Comparison of ENCODE assay signal across 27 mouse cellular contexts in genomic region chr5:145118005-145118404, GRCm38 (mm10). TPM values are rescaled to one million over a fixed set of nuclear protein-coding genes. Genes with fewer than 3 reads are reported as not detected.
DNase-seq lines count a peak whose midpoint lies in the region; ATAC-seq and TF ChIP-seq lines count a peak whose summit lies in the region.
"Had no signal": no experiment of that assay in that cellular context is flagged by ENCODE, and none has a peak within 500 bp of the region (broad histone marks: within the 10 kb centered on the region; RNA-seq: fewer than 3 reads in every experiment).

No protein-coding gene starts in this region.

- 54% methylated on average over 6 of the region's 6 CpGs for WGBS in heart, embryonic 10.5 days
- 38% methylated on average over 6 of the region's 6 CpGs for WGBS in kidney, embryonic 14.5 days
- 33% methylated on average over 6 of the region's 6 CpGs for WGBS in kidney, postnatal 0 days

- no peak overlapping the region for H3K27ac ChIP-seq in heart, embryonic 10.5 days
- no peak overlapping the region for H3K27ac ChIP-seq in kidney, embryonic 14.5 days (ENCODE audit: low read depth, low read length)
- no peak overlapping the region for H3K27ac ChIP-seq in kidney, postnatal 0 days
- H3K27ac ChIP-seq: embryonic facial prominence, embryonic 10.5 days; hindbrain, embryonic 15.5 days; limb, embryonic 13.5 days; liver, embryonic 13.5 days; lung, embryonic 15.5 days; midbrain, embryonic 10.5 days had no signal

- no peak overlapping the region for H3K4me3 ChIP-seq in heart, embryonic 10.5 days
- H3K4me3 ChIP-seq in kidney, embryonic 14.5 days (ENCODE audit: low read length): no peak overlapping the region
- no peak overlapping the region for H3K4me3 ChIP-seq in kidney, postnatal 0 days (replicated peaks; ENCODE audit: low read depth, low read length)
- H3K4me3 ChIP-seq: embryonic facial prominence, embryonic 10.5 days; hindbrain, embryonic 15.5 days; limb, embryonic 13.5 days; liver, embryonic 13.5 days; lung, embryonic 15.5 days; midbrain, embryonic 10.5 days had no signal

- no peak for TF ChIP-seq CTCF in kidney, postnatal 0 days (IDR thresholded peaks at IDR 0.05; ENCODE audit: low read depth)

- H3K36me3 ChIP-seq in heart, embryonic 10.5 days: peaks cover 19% of the 10 kb centered on the region
- peaks cover 5% of the 10 kb centered on the region; the same call in 1 of the 2 replicates for H3K36me3 ChIP-seq in kidney, embryonic 14.5 days (ENCODE audit: control insufficient read depth, insufficient read depth, low read length)
- 0 out of 2 replicates have a peak, but pooled peaks cover 1% of the 10 kb centered on the region for H3K36me3 ChIP-seq in kidney, postnatal 0 days (ENCODE audit: insufficient read depth, low read length)
- H3K36me3 ChIP-seq: hindbrain, embryonic 15.5 days had no signal

- DNase-seq in heart, adult 11 months: peak; percentile 94
- DNase-seq in heart, embryonic 10.5 days (ENCODE audit: low spot score): no peak
- peak; percentile 28 for DNase-seq in kidney, adult 9 months
- DNase-seq in kidney, postnatal 0 days (ENCODE audit: low spot score): peak; percentile 19
- DNase-seq in kidney, postnatal 36 days: peak; percentile 46 to 58
- DNase-seq in left cerebral cortex, adult 11 months (ENCODE audit: low spot score): no peak
- DNase-seq: cerebellum, adult 9-10 months; gastrocnemius, postnatal 10 days; heart, postnatal 10 days; liver, embryonic 13.5 days; right cerebral cortex, postnatal 4 days; thymus, adult 2 months had no signal

- peaks cover 35% of the 10 kb centered on the region for H3K4me1 ChIP-seq in heart, embryonic 10.5 days
- peaks cover 24% of the 10 kb centered on the region for H3K4me1 ChIP-seq in kidney, embryonic 14.5 days (ENCODE audit: control insufficient read depth, insufficient read depth, low read length)
- peaks cover 7% of the 10 kb centered on the region for H3K4me1 ChIP-seq in kidney, postnatal 0 days (replicated peaks; ENCODE audit: insufficient read depth, low read length)

- H3K4me2 ChIP-seq in kidney, embryonic 14.5 days (replicated peaks; ENCODE audit: low read depth, low read length): no peak overlapping the region
- no peak overlapping the region for H3K4me2 ChIP-seq in kidney, postnatal 0 days (ENCODE audit: low read length)
- H3K4me2 ChIP-seq: hindbrain, embryonic 15.5 days; limb, embryonic 13.5 days; liver, embryonic 13.5 days; lung, embryonic 15.5 days had no signal

- H3K27me3 ChIP-seq in heart, embryonic 10.5 days (ENCODE audit: insufficient read depth, poor library complexity, severe bottlenecking): no peaks in the 10 kb centered on the region
- no peaks in the 10 kb centered on the region for H3K27me3 ChIP-seq in kidney, embryonic 14.5 days (ENCODE audit: control insufficient read depth, insufficient read depth, low read length)
- no peaks in the 10 kb centered on the region for H3K27me3 ChIP-seq in kidney, postnatal 0 days (ENCODE audit: insufficient read depth, low read length)
- H3K27me3 ChIP-seq: limb, embryonic 13.5 days; lung, embryonic 15.5 days had no signal

- H3K9ac ChIP-seq in kidney, embryonic 14.5 days (ENCODE audit: low read depth, low read length): no peak overlapping the region
- no peak overlapping the region for H3K9ac ChIP-seq in kidney, postnatal 0 days (ENCODE audit: low read depth, low read length)
- H3K9ac ChIP-seq: hindbrain, embryonic 15.5 days; limb, embryonic 13.5 days; liver, embryonic 13.5 days; lung, embryonic 15.5 days had no signal

- ATAC-seq in kidney, embryonic 14.5 days (ENCODE audit: low FRiP score, low TSS enrichment): no peak
- ATAC-seq in kidney, postnatal 0 days (replicated peaks; ENCODE audit: low FRiP score, low read depth): no peak
- ATAC-seq in granulocyte monocyte progenitor cell, adult 5-6 weeks (replicated peaks; ENCODE audit: poor library complexity, severe bottlenecking): no peak
- ATAC-seq: intestine, postnatal 0 days had no signal

- H3K9me3 ChIP-seq in heart, embryonic 10.5 days: no peaks in the 10 kb centered on the region
- no peaks in the 10 kb centered on the region for H3K9me3 ChIP-seq in kidney, embryonic 14.5 days (ENCODE audit: control insufficient read depth, low read length)
- no peaks in the 10 kb centered on the region for H3K9me3 ChIP-seq in kidney, postnatal 0 days (replicated peaks; ENCODE audit: low read length)
- H3K9me3 ChIP-seq: hindbrain, embryonic 15.5 days had no signal

RNA-seq across cellular contexts. Expression of gene Arpc1b, which starts 4.0 kb away (rescaled TPM):
- 195 and 218 TPM in 2 replicates for polyA plus RNA-seq in heart, embryonic 10.5 days (2016; fragmentation: Nextera tagmentation; extraction: Ambion mirVana)
- polyA plus RNA-seq in kidney, embryonic 14.5 days (2014; fragmentation: Nextera tagmentation; extraction: Ambion mirVana): 115 and 163 TPM in 2 replicates
- polyA plus RNA-seq in kidney, postnatal 0 days (2015; fragmentation: Nextera tagmentation; extraction: Ambion mirVana): 261 and 283 TPM in 2 replicates
- total RNA-seq in granulocyte monocyte progenitor cell, adult 5-6 weeks (2014; fragmentation: Nextera tagmentation): 404 and 492 TPM in 2 replicates
- total RNA-seq in granulocyte monocyte progenitor cell, adult 5-6 weeks (2017): 197 and 242 TPM in 2 replicates

RNA-seq across cellular contexts. Expression of gene Pdap1, which starts 22.0 kb away (rescaled TPM):
- 79.4 and 86.3 TPM in 2 replicates for polyA plus RNA-seq in heart, embryonic 10.5 days (2016; fragmentation: Nextera tagmentation; extraction: Ambion mirVana)
- polyA plus RNA-seq in kidney, embryonic 14.5 days (2014; fragmentation: Nextera tagmentation; extraction: Ambion mirVana): 113 and 152 TPM in 2 replicates
- 89.9 and 95.7 TPM in 2 replicates for polyA plus RNA-seq in kidney, postnatal 0 days (2015; fragmentation: Nextera tagmentation; extraction: Ambion mirVana)
- total RNA-seq in granulocyte monocyte progenitor cell, adult 5-6 weeks (2014; fragmentation: Nextera tagmentation): 59.3 and 90.3 TPM in 2 replicates
- total RNA-seq in granulocyte monocyte progenitor cell, adult 5-6 weeks (2017): 92.6 and 159 TPM in 2 replicates

RNA-seq across cellular contexts. Expression of gene Bud31, which starts 22.2 kb away (rescaled TPM):
- polyA plus RNA-seq in heart, embryonic 10.5 days (2016; fragmentation: Nextera tagmentation; extraction: Ambion mirVana): 162 and 200 TPM in 2 replicates
- polyA plus RNA-seq in kidney, embryonic 14.5 days (2014; fragmentation: Nextera tagmentation; extraction: Ambion mirVana): 205 and 251 TPM in 2 replicates
- 185 and 186 TPM in 2 replicates for polyA plus RNA-seq in kidney, postnatal 0 days (2015; fragmentation: Nextera tagmentation; extraction: Ambion mirVana)
- total RNA-seq in granulocyte monocyte progenitor cell, adult 5-6 weeks (2014; fragmentation: Nextera tagmentation): 108 and 163 TPM in 2 replicates
- total RNA-seq in granulocyte monocyte progenitor cell, adult 5-6 weeks (2017): 194 and 205 TPM in 2 replicates

RNA-seq across cellular contexts. Expression of gene Kpna7, which starts 34.2 kb away (rescaled TPM):
- polyA plus RNA-seq in heart, embryonic 10.5 days (2016; fragmentation: Nextera tagmentation; extraction: Ambion mirVana): not detected in 2 replicates
- not detected in 2 replicates for polyA plus RNA-seq in kidney, embryonic 14.5 days (2014; fragmentation: Nextera tagmentation; extraction: Ambion mirVana)
- polyA plus RNA-seq in kidney, postnatal 0 days (2015; fragmentation: Nextera tagmentation; extraction: Ambion mirVana): not detected in 2 replicates
- not detected in 2 replicates for total RNA-seq in granulocyte monocyte progenitor cell, adult 5-6 weeks (2014; fragmentation: Nextera tagmentation)
- total RNA-seq in granulocyte monocyte progenitor cell, adult 5-6 weeks (2017): not detected in 2 replicates
- total RNA-seq: common myeloid progenitor, adult 5-6 weeks; gastrocnemius, postnatal 10 days; heart, adult 8-10 months; heart, postnatal 10 days; layer of hippocampus, postnatal 25 days; left cerebral cortex, postnatal 14 days; midbrain, postnatal 0 days had no signal
- polyA plus RNA-seq: C2C12; forebrain, embryonic 11.5 days; hindbrain, embryonic 15.5 days; limb, embryonic 13.5 days; lung, embryonic 15.5 days; midbrain, embryonic 10.5 days; midbrain, postnatal 0 days had no signal

RNA-seq across cellular contexts. Expression of gene Arpc1a, which starts 34.4 kb away (rescaled TPM):
- 113 and 117 TPM in 2 replicates for polyA plus RNA-seq in heart, embryonic 10.5 days (2016; fragmentation: Nextera tagmentation; extraction: Ambion mirVana)
- polyA plus RNA-seq in kidney, embryonic 14.5 days (2014; fragmentation: Nextera tagmentation; extraction: Ambion mirVana): 138 and 149 TPM in 2 replicates
- polyA plus RNA-seq in kidney, postnatal 0 days (2015; fragmentation: Nextera tagmentation; extraction: Ambion mirVana): 145 and 156 TPM in 2 replicates
- total RNA-seq in granulocyte monocyte progenitor cell, adult 5-6 weeks (2014; fragmentation: Nextera tagmentation): 76.8 and 81.1 TPM in 2 replicates
- total RNA-seq in granulocyte monocyte progenitor cell, adult 5-6 weeks (2017): 42.0 and 48.1 TPM in 2 replicates

Comparison
In these comparisons a context has a peak if more than half of its experiments do, and no peak if none do; other contexts are left out.
1. DNase-seq: peak in heart, adult 11 months (single experiment), kidney, adult 9 months (single experiment), kidney, postnatal 0 days (single experiment) and kidney, postnatal 36 days (2 of 2); none in heart, embryonic 10.5 days (single experiment) and left cerebral cortex, adult 11 months (single experiment).